Mouse (Mus musculus): ENCODE results near the gene Phf19. TPM values are rescaled to one million over a fixed set of nuclear protein-coding genes. Genes with fewer than 3 reads are reported as not detected.

Phf19 gene
- 22.6 and 25.9 TPM in 2 replicates for total RNA-seq (2014; fragmentation: Nextera tagmentation)
- 5.9 and 7.9 TPM in 2 replicates for total RNA-seq (2017)

- peak; percentile 43 for ATAC-seq (replicated peaks; ENCODE audit: poor library complexity, severe bottlenecking)
Observed at GRCm38 (mm10) chr2:34913218-34914068, at the start of gene Phf19. Gene Phf19, minus strand, starts transcription at chr2:34914026.

GRCm38 (mm10) chr2:34963371-34963956 lies 49.6 kb upstream of the Phf19 start:
- peak; percentile 54 for ATAC-seq (replicated peaks; ENCODE audit: poor library complexity, severe bottlenecking)

- ATAC-seq (replicated peaks; ENCODE audit: poor library complexity, severe bottlenecking): 0 out of 2 replicates have a peak, but pooled peaks have one; percentile 10
Observed at GRCm38 (mm10) chr2:34962893-34963292, 49.1 kb upstream of the Phf19 start.

GRCm38 (mm10) chr2:34962211-34962610 lies 48.4 kb upstream of the Phf19 start:
- no peak for ATAC-seq (replicated peaks; ENCODE audit: poor library complexity, severe bottlenecking)

GRCm38 (mm10) chr2:34961481-34962036 lies 47.7 kb upstream of the Phf19 start, which contains the start of gene Traf1:
Gene Traf1, minus strand, starts transcription at chr2:34961772.
- peak; percentile 41 for ATAC-seq (replicated peaks; ENCODE audit: poor library complexity, severe bottlenecking)

- ATAC-seq (replicated peaks; ENCODE audit: poor library complexity, severe bottlenecking): no peak
Observed at GRCm38 (mm10) chr2:34960966-34961365, 47.1 kb upstream of the Phf19 start.

- ATAC-seq (replicated peaks; ENCODE audit: poor library complexity, severe bottlenecking): no peak
Observed at GRCm38 (mm10) chr2:34960466-34960865, 46.6 kb upstream of the Phf19 start.

GRCm38 (mm10) chr2:34958582-34958981 lies 44.8 kb upstream of the Phf19 start:
- ATAC-seq (replicated peaks; ENCODE audit: poor library complexity, severe bottlenecking): peak; percentile 49

- ATAC-seq (replicated peaks; ENCODE audit: poor library complexity, severe bottlenecking): peak; percentile 24
Observed at GRCm38 (mm10) chr2:34958036-34958435, 44.2 kb upstream of the Phf19 start.

- ATAC-seq (replicated peaks; ENCODE audit: poor library complexity, severe bottlenecking): no peak
Observed at GRCm38 (mm10) chr2:34957405-34957804, 43.6 kb upstream of the Phf19 start.

- no peak for ATAC-seq (replicated peaks; ENCODE audit: poor library complexity, severe bottlenecking)
Observed at GRCm38 (mm10) chr2:34956941-34957340, 43.1 kb upstream of the Phf19 start.

GRCm38 (mm10) chr2:34954344-34954743 lies 40.5 kb upstream of the Phf19 start:
- no peak for ATAC-seq (replicated peaks; ENCODE audit: poor library complexity, severe bottlenecking)

GRCm38 (mm10) chr2:34953547-34954116 lies 39.8 kb upstream of the Phf19 start:
- ATAC-seq (replicated peaks; ENCODE audit: poor library complexity, severe bottlenecking): no peak

- no peak for ATAC-seq (replicated peaks; ENCODE audit: poor library complexity, severe bottlenecking)
Observed at GRCm38 (mm10) chr2:34953018-34953417, 39.2 kb upstream of the Phf19 start.

GRCm38 (mm10) chr2:34951469-34951868 lies 37.6 kb upstream of the Phf19 start:
- no peak for ATAC-seq (replicated peaks; ENCODE audit: poor library complexity, severe bottlenecking)

GRCm38 (mm10) chr2:34948622-34949021 lies 34.8 kb upstream of the Phf19 start:
- peak; percentile 66 for ATAC-seq (replicated peaks; ENCODE audit: poor library complexity, severe bottlenecking)

GRCm38 (mm10) chr2:34946046-34946445 lies 32.2 kb upstream of the Phf19 start:
- ATAC-seq (replicated peaks; ENCODE audit: poor library complexity, severe bottlenecking): peak; percentile 30; the same call in 1 of the 2 replicates

- no peak for ATAC-seq (replicated peaks; ENCODE audit: poor library complexity, severe bottlenecking)
Observed at GRCm38 (mm10) chr2:34945580-34945979, 31.8 kb upstream of the Phf19 start.

- peak; percentile 74 for ATAC-seq (replicated peaks; ENCODE audit: poor library complexity, severe bottlenecking)
Observed at GRCm38 (mm10) chr2:34944761-34945160, 30.9 kb upstream of the Phf19 start.

GRCm38 (mm10) chr2:34943556-34944120 lies 29.8 kb upstream of the Phf19 start:
- peak; percentile 35 for ATAC-seq (replicated peaks; ENCODE audit: poor library complexity, severe bottlenecking)
